Mouse (Mus musculus): ENCODE results near the gene Ier5. TPM values are rescaled to one million over a fixed set of nuclear protein-coding genes. Genes with fewer than 3 reads are reported as not detected.

The Ier5 gene
- polyA plus RNA-seq, 1 experiment: 5.3 TPM

DNA sequence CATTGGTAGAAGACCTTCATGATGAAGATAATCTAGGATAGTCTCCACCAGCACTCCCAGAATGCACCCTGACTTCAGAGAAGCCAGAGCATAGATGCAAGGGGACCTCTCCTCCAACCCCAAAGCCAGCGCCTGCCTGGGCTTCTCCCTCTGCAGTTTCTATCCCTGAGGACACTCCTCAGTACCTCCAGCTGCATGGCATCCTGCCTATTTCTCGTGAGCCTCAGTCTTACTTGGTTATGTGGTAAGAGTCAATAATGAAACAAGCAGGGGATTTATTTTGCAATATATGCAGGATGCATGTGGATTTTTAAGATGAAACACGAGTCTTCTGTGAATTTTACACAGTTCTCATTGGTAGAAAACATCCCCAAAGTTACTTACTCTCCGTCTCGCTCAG lies 33.2 kb downstream of the Ier5 start:
- Histone ChIP-seq H3K27ac (ENCODE audit: control insufficient read depth, insufficient read depth, low read depth, low read length) (no peak overlapping the region), H3K27me3 (ENCODE audit: control insufficient read depth, insufficient read depth, low read length) (no peaks in the 10 kb centered on the region), H3K4me3 (ENCODE audit: control insufficient read depth, low read depth, low read length) (no peak overlapping the region), H3K4me1 (ENCODE audit: control insufficient read depth, insufficient read depth, low read length) (peaks cover under 1% of the 10 kb centered on the region; the same call in 1 of the 2 replicates), H3K36me3 (ENCODE audit: control insufficient read depth, insufficient read depth, low read length) (no peaks in the 10 kb centered on the region)
- no peak for TF ChIP-seq CTCF (IDR thresholded peaks at IDR 0.05; ENCODE audit: control insufficient read depth, insufficient read depth, insufficient replicate concordance, low read depth, low read length)

- H3K36me3 ChIP-seq (ENCODE audit: control insufficient read depth, insufficient read depth, low read length): no peaks in the 10 kb centered on the region
These were observed 34.3 kb downstream of the Ier5 start for GRCm38 (mm10) chr1:155065068-155065701.

DNA sequence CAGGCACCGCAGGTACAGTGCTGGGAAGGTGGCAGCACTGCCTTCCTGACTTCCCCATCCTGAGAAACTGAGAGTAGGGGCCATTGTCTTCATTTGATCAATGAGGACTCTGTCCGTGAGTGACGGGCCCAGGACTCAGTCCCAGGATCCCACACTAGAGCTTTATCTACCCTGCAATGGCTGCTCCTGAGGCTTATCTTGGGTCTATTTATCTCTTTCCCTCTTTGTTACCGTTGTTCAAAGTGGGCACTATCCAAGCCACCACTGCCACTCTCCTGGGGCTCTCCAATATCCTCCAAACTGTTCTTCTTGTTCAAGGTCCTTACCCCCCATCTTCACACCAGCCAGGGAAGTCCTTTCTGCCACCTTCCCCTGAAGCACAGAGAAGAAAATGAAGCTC lies 34.8 kb downstream of the Ier5 start:
- TF ChIP-seq CTCF (IDR thresholded peaks at IDR 0.05; ENCODE audit: control insufficient read depth, insufficient read depth, insufficient replicate concordance, low read depth, low read length): no peak
- no peak for TF ChIP-seq POLR2A (IDR thresholded peaks at IDR 0.05; ENCODE audit: control insufficient read depth, low read depth, low read length)
- no peak overlapping the region for H3K27ac ChIP-seq (ENCODE audit: control insufficient read depth, insufficient read depth, low read depth, low read length)
- H3K4me3 ChIP-seq (ENCODE audit: control insufficient read depth, low read depth, low read length): no peak overlapping the region
- no peaks in the 10 kb centered on the region for H3K27me3 ChIP-seq (ENCODE audit: control insufficient read depth, insufficient read depth, low read length)
- H3K36me3 ChIP-seq (ENCODE audit: control insufficient read depth, insufficient read depth, low read length): no peaks in the 10 kb centered on the region
- no peaks in the 10 kb centered on the region; the same call in 1 of the 2 replicates for H3K4me1 ChIP-seq (ENCODE audit: control insufficient read depth, insufficient read depth, low read length)

More at GRCm38 (mm10) chr1:155065068-155065701, 34.3 kb downstream of the Ier5 start:
- Histone ChIP-seq H3K4me3 (ENCODE audit: control insufficient read depth, low read depth, low read length) (no peak overlapping the region), H3K27me3 (ENCODE audit: control insufficient read depth, insufficient read depth, low read length) (no peaks in the 10 kb centered on the region), H3K27ac (ENCODE audit: control insufficient read depth, insufficient read depth, low read depth, low read length) (no peak overlapping the region), H3K4me1 (ENCODE audit: control insufficient read depth, insufficient read depth, low read length) (no peaks in the 10 kb centered on the region; the same call in 1 of the 2 replicates)
- no peak for TF ChIP-seq CTCF (IDR thresholded peaks at IDR 0.05; ENCODE audit: control insufficient read depth, insufficient read depth, insufficient replicate concordance, low read depth, low read length)
- TF ChIP-seq POLR2A (IDR thresholded peaks at IDR 0.05; ENCODE audit: control insufficient read depth, low read depth, low read length): no peak

- H3K36me3 ChIP-seq (ENCODE audit: control insufficient read depth, insufficient read depth, low read length): no peaks in the 10 kb centered on the region
- H3K4me3 ChIP-seq (ENCODE audit: control insufficient read depth, low read depth, low read length): no peak overlapping the region
- no peak overlapping the region for H3K27ac ChIP-seq (ENCODE audit: control insufficient read depth, insufficient read depth, low read depth, low read length)
These were observed 35.3 kb downstream of the Ier5 start for GRCm38 (mm10) chr1:155064111-155064510.

GRCm38 (mm10) chr1:155062963-155063362 lies 36.5 kb downstream of the Ier5 start:
- no peak overlapping the region for H3K27ac ChIP-seq (ENCODE audit: control insufficient read depth, insufficient read depth, low read depth, low read length)
- no peak for TF ChIP-seq POLR2A (IDR thresholded peaks at IDR 0.05; ENCODE audit: control insufficient read depth, low read depth, low read length)
- no peak for TF ChIP-seq CTCF (IDR thresholded peaks at IDR 0.05; ENCODE audit: control insufficient read depth, insufficient read depth, insufficient replicate concordance, low read depth, low read length)
- H3K4me3 ChIP-seq (ENCODE audit: control insufficient read depth, low read depth, low read length): no peak overlapping the region
- no peaks in the 10 kb centered on the region for H3K27me3 ChIP-seq (ENCODE audit: control insufficient read depth, insufficient read depth, low read length)
- no peaks in the 10 kb centered on the region; the same call in 1 of the 2 replicates for H3K4me1 ChIP-seq (ENCODE audit: control insufficient read depth, insufficient read depth, low read length)
- no peaks in the 10 kb centered on the region for H3K36me3 ChIP-seq (ENCODE audit: control insufficient read depth, insufficient read depth, low read length)

More at GRCm38 (mm10) chr1:155064111-155064510, 35.3 kb downstream of the Ier5 start:
- no peak for TF ChIP-seq POLR2A (IDR thresholded peaks at IDR 0.05; ENCODE audit: control insufficient read depth, low read depth, low read length)
- TF ChIP-seq CTCF (IDR thresholded peaks at IDR 0.05; ENCODE audit: control insufficient read depth, insufficient read depth, insufficient replicate concordance, low read depth, low read length): no peak
- Histone ChIP-seq H3K4me1 (ENCODE audit: control insufficient read depth, insufficient read depth, low read length) (no peaks in the 10 kb centered on the region; the same call in 1 of the 2 replicates), H3K27me3 (ENCODE audit: control insufficient read depth, insufficient read depth, low read length) (no peaks in the 10 kb centered on the region)

GRCm38 (mm10) chr1:155062057-155062456 lies 37.4 kb downstream of the Ier5 start:
- no peak for TF ChIP-seq POLR2A (IDR thresholded peaks at IDR 0.05; ENCODE audit: control insufficient read depth, low read depth, low read length)
- no peak for TF ChIP-seq CTCF (IDR thresholded peaks at IDR 0.05; ENCODE audit: control insufficient read depth, insufficient read depth, insufficient replicate concordance, low read depth, low read length)
- no peaks in the 10 kb centered on the region for H3K27me3 ChIP-seq (ENCODE audit: control insufficient read depth, insufficient read depth, low read length)
- no peaks in the 10 kb centered on the region; the same call in 1 of the 2 replicates for H3K4me1 ChIP-seq (ENCODE audit: control insufficient read depth, insufficient read depth, low read length)
- H3K36me3 ChIP-seq (ENCODE audit: control insufficient read depth, insufficient read depth, low read length): no peaks in the 10 kb centered on the region
- H3K4me3 ChIP-seq (ENCODE audit: control insufficient read depth, low read depth, low read length): no peak overlapping the region
- no peak overlapping the region for H3K27ac ChIP-seq (ENCODE audit: control insufficient read depth, insufficient read depth, low read depth, low read length)

DNA sequence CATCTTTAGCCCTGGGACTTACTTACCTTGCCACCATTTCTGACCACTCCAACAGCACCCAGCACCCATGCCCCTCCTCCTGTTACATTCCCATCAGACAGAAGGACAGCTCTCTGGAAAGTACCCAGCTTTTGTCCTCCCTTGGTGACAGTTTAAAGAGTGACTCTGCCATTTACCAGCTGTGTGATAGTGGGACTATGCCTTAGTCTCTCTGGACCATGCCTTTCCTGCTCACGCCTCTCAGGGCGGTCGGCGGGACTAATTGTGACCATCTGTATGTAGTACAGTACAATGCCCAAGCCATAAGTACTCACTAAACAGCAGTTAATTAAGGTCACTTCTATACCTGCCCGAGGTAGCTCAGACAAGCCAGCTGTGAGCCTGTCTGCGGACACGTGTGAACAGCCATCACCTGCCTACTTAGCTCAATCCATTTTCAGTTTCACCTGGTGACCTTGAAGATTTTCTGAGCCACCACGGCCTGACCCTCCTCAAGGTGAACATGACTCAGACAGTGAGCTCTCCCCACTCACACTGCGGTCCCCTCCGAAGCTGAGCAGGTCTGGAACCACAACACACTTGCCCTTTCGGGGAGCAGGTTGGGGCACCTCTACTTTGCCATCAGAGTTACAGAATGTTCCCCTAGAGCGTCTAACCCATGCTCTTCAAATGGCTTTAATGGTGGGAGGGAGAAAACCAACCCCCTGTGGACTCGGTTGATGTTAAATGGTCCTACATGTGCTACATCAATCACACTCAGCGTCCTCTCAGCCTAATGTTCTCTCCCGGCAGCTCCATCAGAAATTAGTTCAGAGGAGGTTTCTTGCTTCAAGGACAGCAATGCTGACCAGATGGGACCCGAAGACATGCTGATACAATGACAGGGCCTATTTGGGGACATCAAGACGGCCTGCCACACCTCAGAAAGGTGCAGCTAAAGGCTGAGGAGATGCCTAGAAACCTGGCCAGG lies 38.3 kb downstream of the Ier5 start:
- Histone ChIP-seq H3K36me3 (ENCODE audit: control insufficient read depth, insufficient read depth, low read length) (no peaks in the 10 kb centered on the region), H3K27ac (ENCODE audit: control insufficient read depth, insufficient read depth, low read depth, low read length) (no peak overlapping the region), H3K4me1 (ENCODE audit: control insufficient read depth, insufficient read depth, low read length) (no peaks in the 10 kb centered on the region; the same call in 1 of the 2 replicates), H3K27me3 (ENCODE audit: control insufficient read depth, insufficient read depth, low read length) (no peaks in the 10 kb centered on the region), H3K4me3 (ENCODE audit: control insufficient read depth, low read depth, low read length) (no peak overlapping the region)
- TF ChIP-seq CTCF (IDR thresholded peaks at IDR 0.05; ENCODE audit: control insufficient read depth, insufficient read depth, insufficient replicate concordance, low read depth, low read length) (no peak), POLR2A (IDR thresholded peaks at IDR 0.05; ENCODE audit: control insufficient read depth, low read depth, low read length) (no peak)

Measured in testis, adult 2 months (tissue).